Mouse (Mus musculus): ENCODE measurements around the gene Cadps2.

The Cadps2 gene

GRCm38 (mm10) chr6:23567651-23568050, 271.6 kb downstream of the Cadps2 start:
- no peak for ATAC-seq (ENCODE audit: low TSS enrichment)

GRCm38 (mm10) chr6:23549874-23550273, 289.3 kb downstream of the Cadps2 start:
- ATAC-seq (ENCODE audit: low TSS enrichment), result no peak

GRCm38 (mm10) chr6:23523710-23524109, 315.5 kb downstream of the Cadps2 start:
- ATAC-seq (ENCODE audit: low TSS enrichment), result no peak

DNA sequence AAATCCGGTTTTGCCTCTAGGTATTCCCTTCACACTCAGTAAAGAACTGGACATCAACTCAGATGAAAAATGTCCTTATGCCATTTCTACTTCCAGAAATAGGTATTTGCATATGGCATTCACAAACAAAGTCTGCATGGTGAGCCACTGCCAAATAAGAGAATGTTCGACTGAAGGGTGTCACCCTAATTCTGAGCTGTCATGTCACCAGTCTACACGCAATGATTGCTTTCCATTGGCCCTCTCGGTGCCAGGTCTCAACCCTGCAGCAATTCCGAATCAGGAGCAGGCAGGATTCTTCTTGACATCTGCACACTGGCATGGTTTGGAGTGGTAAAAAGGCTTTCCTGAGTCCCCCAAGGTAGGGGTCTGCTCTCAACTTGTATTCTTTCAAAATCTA, 316.7 kb downstream of the Cadps2 start:
- ATAC-seq (ENCODE audit: low TSS enrichment), result no peak

DNA sequence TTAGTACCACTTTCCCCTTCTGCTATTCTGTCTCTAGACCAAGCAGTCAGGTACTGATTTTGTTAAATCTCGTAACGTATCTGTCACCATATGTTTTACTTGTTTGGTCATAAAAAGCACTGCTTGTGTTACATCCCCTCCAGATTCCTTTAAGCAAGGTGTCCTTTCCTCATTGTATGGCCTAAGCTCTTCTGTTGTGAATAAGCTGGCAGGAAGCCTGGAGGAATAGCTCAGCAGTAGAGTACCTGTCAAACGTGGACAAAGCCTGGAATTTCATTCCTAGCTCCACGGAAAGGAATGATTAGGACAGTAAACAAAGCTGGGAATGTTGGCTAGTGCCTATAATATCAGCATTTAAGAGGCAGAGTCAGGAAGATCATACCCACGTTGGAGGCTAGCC, 340.6 kb downstream of the Cadps2 start:
- no peak for ATAC-seq (ENCODE audit: low TSS enrichment)

- peak; percentile 96 for ATAC-seq (ENCODE audit: low TSS enrichment)
Measured at GRCm38 (mm10) chr6:23491804-23492203, 347.4 kb downstream of the Cadps2 start.

- ATAC-seq (ENCODE audit: low TSS enrichment), result no peak
Measured at GRCm38 (mm10) chr6:23490431-23490830, 348.8 kb downstream of the Cadps2 start.

DNA sequence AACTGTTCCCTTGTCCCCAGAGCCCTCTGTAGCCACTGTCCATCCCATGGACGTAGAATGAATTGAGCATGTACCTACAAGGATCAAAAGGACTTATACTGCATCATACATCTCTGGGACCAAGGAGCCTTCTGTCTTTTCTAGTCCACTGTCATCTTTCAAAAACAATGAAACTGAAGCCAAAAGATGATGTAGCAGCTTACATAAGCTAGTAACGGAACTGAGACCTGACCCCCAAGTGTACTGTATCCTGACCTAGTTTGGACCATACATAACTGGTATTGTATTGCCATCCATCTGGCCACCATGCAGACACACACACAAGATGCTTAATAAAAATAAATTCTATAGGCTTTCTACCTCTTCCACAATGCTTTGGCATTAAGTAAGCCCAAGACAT, 350.2 kb downstream of the Cadps2 start:
- no peak for ATAC-seq (ENCODE audit: low TSS enrichment)

DNA sequence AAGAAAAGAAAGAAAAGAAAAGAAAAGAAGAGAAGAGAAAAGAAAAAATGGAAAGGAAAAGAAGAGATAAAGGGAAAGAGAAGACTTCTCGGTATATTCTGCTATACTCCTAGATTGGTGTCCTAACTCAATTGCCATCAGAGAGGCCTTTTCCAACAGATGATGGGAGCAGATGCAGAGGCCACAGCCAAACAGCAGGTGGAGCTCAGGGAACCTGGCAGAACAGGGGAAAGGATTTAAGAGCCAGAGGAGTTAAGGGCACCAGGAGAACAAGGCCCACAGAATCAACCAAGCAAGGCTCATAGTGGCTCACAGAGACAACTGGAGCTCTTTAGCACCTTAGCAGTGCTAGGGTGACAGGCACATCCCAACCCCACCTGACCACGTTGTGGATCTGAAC, 366.5 kb downstream of the Cadps2 start:
- ATAC-seq (ENCODE audit: low TSS enrichment), result peak; percentile 97

DNA sequence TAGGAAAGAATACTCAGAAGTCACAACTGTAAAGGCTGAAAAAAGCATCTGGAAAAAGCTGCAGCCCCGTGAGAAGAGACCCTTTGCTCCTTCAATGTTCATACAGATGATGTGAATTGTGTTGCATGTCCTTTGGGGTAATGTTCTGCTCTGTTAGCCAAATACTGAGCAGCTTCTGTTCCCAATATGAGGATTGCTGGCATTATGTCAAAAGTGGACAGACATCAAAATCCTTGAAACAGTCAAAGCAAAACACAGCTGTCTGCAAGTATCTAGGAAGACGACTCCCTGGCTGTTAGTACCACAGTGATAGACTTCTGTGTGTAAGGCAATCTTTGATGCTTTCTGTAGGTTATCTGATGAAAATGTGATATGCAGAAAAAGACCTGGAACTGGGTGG, 367.4 kb downstream of the Cadps2 start:
- ATAC-seq (ENCODE audit: low TSS enrichment), result no peak

GRCm38 (mm10) chr6:23467885-23468284, 371.3 kb downstream of the Cadps2 start:
- ATAC-seq (ENCODE audit: low TSS enrichment), result no peak

- ATAC-seq (ENCODE audit: low TSS enrichment), result peak; percentile 79
Measured at GRCm38 (mm10) chr6:23462600-23463280, 376.5 kb downstream of the Cadps2 start.

DNA sequence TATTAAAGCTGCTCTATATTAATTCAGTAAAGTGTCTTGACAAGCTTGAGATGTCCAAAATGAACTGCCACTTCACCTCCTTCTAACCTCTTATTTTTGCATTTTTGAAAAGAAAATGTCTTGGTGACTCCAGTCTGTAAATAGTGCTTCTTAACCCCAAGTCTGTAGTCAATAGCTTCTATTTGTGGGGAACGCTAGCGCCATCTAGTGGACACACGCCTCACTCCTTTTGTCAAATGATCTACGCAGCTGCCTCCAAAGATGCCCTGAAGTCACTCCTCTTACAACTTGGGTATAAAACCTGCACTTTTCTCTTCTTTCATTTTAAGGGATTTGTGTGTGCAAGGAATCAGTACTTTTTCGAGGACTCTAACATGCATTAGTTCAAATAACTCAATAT, 381.5 kb downstream of the Cadps2 start:
- ATAC-seq (ENCODE audit: low TSS enrichment), result peak; percentile 94

GRCm38 (mm10) chr6:23453907-23454306, 385.3 kb downstream of the Cadps2 start:
- ATAC-seq (ENCODE audit: low TSS enrichment), result no peak

DNA sequence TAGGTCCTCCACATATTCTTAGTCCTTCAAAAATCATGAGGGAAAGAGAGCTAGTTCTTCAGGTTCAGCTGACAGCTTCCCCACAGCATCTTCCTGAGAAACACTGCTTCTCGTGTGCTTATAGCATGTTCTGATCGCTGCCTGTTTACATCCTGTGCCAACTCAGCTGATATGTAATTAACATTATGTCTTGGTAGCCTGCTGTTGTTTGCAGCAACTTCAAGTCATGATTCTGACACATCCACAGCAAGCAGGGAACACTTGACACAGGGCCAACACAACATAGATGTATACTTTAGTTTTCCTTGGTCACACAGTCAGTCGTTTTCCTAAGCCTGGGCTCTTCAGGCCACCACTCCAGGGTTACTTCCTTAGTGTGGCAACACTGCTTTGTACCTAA, 399.3 kb downstream of the Cadps2 start:
- no peak; the same call in 1 of the 2 replicates for ATAC-seq (ENCODE audit: low TSS enrichment)

DNA sequence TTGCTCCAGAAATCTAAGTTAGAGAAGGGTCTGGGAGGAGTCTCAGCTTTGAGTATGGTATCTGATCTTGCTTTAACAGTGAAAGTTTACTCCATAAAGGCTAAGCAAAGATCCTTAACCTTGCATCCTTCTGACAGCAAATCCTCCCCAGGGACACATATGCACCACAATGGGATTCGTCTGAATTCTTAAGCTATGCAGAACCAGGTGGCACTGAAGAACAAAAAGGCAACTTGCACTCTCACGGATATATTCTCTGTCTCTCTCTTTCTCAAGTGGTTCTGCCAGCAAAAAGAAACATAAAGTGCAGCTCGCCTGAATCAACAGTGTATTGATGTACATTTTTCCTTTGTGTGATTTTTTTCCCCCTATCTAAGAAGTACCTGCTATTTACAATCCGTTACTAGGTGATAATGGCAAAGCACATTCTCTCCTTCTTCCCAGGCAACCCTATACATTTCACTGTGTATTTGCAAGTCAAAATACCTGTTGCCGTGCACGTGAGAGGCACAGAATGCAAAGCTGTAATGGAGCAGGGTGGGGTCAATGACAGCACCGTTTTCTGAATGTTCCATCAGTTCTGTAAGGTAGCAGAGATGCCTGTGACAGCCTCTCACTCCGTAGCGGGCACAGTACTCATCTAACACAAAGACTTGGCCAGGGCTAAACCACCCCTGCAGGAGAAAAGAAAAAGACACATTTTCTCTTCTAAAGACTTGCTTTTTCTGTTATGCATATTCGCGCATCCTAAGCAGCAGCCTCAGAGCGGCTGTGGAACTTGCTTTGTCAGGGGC, 428.8 kb downstream of the Cadps2 start:
- peak; percentile 83 for ATAC-seq (ENCODE audit: low TSS enrichment)

GRCm38 (mm10) chr6:23394131-23394530, 445.1 kb downstream of the Cadps2 start:
- ATAC-seq (ENCODE audit: low TSS enrichment), result no peak

DNA sequence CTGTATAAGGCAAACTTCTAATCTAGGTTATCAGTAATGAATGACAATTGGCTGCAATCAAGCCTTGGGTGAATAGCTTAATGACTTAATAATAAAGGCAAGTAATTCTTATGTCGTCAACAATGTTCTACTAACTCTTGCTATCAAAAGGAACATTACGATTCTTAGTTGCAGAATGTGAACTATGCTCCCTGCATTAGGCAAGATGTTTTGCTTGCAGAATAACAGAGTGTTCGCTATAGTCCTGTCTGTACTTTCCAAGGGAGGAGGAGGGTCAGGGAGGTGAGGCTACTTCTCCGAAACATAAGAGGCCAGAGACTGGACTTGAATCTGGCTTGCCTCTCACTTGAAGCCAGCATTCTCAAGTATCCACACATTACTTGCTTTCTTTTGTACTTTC, 446.5 kb downstream of the Cadps2 start:
- ATAC-seq (ENCODE audit: low TSS enrichment), result no peak

DNA sequence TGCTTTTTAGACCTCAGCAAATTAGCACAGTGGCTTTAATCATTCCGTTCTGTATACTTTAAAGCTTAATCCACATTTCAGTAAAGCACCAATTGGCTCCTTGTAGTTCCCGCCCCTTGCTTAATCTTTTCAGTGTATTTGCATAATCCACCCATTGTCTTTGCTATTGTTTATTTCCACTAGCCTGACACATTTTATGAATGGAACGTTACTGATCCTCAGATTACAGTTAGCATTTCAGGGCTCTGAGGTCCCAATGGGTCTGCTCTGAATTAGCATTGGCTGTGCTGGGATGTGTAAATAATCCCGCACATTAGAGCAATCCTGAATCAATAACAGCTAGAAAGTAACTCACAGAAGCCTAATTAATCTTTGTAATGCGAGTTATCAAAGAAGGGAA, 452.5 kb downstream of the Cadps2 start:
- ATAC-seq (ENCODE audit: low TSS enrichment), result no peak

DNA sequence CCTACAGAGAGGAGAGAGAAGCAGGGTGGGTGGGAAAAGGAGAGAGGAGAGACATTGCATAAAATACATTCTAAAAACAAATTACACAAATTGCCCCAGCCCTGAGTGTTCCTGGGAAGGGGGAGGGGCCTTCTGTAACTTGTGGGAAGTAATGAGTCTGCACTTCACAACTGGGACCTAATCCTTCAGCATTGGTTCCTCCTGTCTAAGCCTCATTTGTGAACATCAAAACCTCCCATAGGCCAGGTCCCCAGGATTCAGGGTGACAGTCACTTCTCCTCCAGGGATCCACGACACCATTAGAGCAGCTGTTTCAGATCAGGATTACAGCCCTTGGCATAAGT, 456.2 kb downstream of the Cadps2 start:
- no peak; the same call in 1 of the 2 replicates for ATAC-seq (ENCODE audit: low TSS enrichment)

- ATAC-seq (ENCODE audit: low TSS enrichment), result peak; percentile 39
Measured at GRCm38 (mm10) chr6:23382283-23383003, 456.8 kb downstream of the Cadps2 start.

GRCm38 (mm10) chr6:23376327-23376726, 462.9 kb downstream of the Cadps2 start:
- ATAC-seq (ENCODE audit: low TSS enrichment), result no peak

Data from frontal cortex, adult (tissue).